Mouse (Mus musculus) bone marrow macrophage, adult 2 months (primary cell): ENCODE measurements around the gene Knl1. TPM values are rescaled to one million over a fixed set of nuclear protein-coding genes. Genes with fewer than 3 reads are reported as not detected.
"Not testable (repeated sequence)": the region's sequence is repeated elsewhere in the genome, so short reads cannot be mapped to it uniquely, and the experiment has no call there.

Experiments
- H3K27ac ChIP-seq: 2 replicates; pipeline ENCODE4 v1.5.1; 2012; ENCODE audit warnings: low read depth, low read length; ENCODE audit not compliant: insufficient read depth
- H3K4me1 ChIP-seq: 2 replicates; pipeline ENCODE4 v1.6.1; 2012; ENCODE audit warnings: low read length; ENCODE audit not compliant: control insufficient read depth, insufficient read depth
- H3K4me3 ChIP-seq: 2 replicates; pipeline ENCODE4 v1.5.1; 2012; ENCODE audit warnings: mild to moderate bottlenecking, low read length, moderate library complexity; ENCODE audit not compliant: insufficient read depth
- CTCF ChIP-seq: IDR thresholded peaks from 2 replicates; pipeline ENCODE4 v1.5.1; 2012; ENCODE audit warnings: low read depth, mild to moderate bottlenecking, low read length, moderate library complexity
- POLR2A ChIP-seq: IDR thresholded peaks from 2 replicates; pipeline ENCODE4 v1.6.1; 2012; ENCODE audit warnings: mild to moderate bottlenecking, low read depth, low read length, borderline replicate concordance
- polyA plus RNA-seq: library from polyadenylated mRNA; stranded (reverse); fragments of >200 nt; gene quantifications from 2 replicates; pipeline ENCODE4 v1.2.4, GENCODE M21; 2012; ENCODE audit not compliant: missing spikeins, insufficient read depth, insufficient read length

The Knl1 gene
- 11.8 and 17.6 TPM in 2 replicates for polyA plus RNA-seq

DNA sequence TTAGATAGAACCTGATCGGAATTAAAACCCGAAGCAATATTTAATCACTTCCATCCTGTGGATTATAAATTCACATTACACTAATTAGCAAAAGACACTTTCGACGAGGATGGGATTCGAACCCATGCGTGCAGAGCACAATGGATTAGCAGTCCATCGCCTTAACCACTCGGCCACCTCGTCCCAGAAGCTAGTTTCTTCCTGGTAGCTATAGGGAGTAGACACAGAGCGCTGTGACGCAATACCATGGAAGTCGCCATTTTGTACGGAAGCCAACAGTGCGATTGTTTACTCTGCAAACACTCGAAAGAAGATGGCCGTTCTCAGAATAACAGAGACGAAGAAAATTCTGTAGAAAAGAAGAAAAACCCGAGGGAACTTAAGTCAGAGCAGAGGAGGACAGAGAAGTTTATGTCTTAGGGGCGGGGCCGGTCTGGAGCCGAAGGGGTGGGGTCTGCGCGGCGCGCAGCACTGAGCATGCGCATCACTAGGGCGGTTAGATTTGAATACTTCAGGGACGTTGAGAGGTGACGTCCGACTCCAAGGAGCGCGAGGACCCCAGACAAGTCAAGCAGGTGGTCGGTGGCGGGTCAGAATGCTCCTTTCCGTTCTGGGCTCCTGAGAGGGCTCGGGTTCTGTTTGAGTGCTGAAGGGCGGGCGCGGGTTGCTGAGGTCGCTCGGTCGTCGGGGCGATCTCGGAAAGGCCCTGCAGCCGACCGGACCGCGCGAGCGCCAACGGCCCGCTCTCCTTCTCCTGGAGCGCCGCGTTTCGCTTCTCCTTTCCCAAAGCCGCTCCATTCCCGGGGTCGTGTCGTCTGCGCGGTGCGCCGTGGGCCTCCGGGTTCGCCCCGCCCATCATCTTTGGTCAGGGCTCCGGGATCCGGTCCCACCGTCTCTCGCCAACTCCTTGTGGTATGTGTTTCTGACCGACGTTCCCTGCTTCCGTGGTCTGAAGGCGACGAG is at the start of gene Knl1:
Gene Knl1, plus strand, starts transcription at position 471 of the 963 bp plus-strand sequence.
- peak within 1 kb of the TSS; percentile 77 for H3K27ac ChIP-seq

DNA sequence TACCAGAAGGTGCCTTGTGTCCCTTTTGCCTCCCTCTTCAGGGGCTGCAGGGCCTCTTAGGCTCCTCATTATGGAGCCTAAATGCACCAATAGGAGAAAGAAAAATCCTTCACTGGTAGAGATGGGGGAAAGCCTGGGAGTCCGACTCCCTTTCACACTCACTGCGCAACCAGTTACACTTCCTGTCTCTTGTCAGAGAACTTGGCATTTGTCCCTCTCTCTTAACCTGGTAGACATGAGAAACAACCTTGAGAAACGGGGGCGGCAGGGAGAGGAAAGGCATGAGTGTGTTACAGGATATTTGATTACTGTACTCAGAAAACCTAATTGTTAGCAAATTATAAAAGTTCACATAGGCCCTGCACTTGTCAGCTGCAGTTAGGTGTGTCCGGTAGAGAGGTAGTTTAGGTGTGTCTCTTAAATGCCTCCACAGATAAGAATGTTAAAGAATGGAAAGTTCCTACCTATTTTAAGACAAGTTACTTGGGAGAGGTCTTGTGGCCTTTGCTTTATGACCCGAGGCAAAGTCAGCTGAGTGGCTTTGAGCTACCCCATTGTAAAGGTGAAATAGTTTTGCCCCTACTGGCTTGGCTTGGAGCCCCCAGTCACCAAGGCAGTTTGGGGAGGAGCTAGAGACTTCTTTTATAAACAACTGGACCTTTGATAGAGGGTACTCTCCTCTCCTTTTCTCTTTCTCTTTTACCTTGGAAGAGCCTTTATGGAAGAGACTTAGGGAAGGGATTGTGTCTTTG is 48.6 kb upstream of the Knl1 start:
- TF ChIP-seq CTCF (no peak), POLR2A (no peak)
- H3K27ac ChIP-seq, result no peak overlapping the region
- no peaks in the 10 kb centered on the region for H3K4me1 ChIP-seq
- no peak overlapping the region for H3K4me3 ChIP-seq

More for the DNA sequence above, at the start of gene Knl1:
- peaks cover 9% of the 10 kb centered on the region for H3K4me1 ChIP-seq
- H3K4me3 ChIP-seq, result peak within 1 kb of the TSS; percentile 79
- TF ChIP-seq POLR2A (no peak), CTCF (no peak)

DNA sequence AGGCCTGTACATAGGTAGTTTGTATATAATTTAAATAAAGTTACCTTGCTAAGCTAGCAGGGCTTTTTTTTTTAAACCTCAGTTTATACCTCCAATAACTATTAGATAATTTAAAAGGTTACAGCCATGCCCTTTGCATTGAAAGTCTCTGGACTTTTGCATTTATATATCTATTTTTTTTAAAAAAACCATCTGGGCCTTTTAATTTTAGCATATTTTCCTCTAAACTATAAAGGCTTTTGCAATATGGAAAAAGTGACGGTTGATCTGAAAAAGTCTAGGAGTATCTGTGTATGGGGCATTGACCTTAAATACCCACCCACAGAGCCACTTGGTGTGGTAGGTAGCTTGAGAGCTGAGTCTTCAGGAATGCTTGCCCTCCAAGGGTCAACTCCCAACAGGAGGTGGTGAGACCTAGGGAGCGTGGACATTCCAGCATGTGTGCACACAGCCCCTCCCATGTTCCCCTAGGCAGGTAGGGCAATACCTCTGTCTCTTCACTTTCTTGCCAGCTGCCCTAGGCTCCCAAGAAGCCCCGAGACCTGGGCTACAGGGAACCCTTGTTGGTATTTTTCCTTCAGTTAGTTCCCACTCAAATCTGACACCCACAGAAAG is 47.8 kb upstream of the Knl1 start:
- Histone ChIP-seq H3K27ac (no peak overlapping the region), H3K4me3 (no peak overlapping the region), H3K4me1 (no peaks in the 10 kb centered on the region)
- TF ChIP-seq CTCF (no peak), POLR2A (no peak)

DNA sequence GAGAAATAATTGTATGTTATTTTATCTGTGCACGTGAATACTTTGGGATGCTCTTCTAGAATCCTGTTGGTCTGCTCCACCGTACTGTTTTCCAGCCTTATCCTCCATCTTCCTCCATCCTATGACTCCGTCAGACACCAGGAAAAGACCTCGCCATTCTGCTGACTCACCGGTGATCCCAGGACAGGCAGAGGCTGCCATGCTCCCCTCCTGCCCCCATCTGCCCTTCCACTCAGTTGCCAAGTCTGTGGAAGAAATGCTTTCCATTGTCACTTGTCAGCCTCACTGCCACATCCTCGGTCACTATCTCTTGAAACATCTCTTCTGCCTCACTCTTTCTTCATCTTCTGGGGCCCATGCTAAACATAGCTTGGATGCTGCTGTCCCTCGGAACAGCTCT is 40.0 kb upstream of the Knl1 start:
- TF ChIP-seq POLR2A, result no peak
- TF ChIP-seq CTCF, result no peak
- Histone ChIP-seq H3K27ac (no peak overlapping the region), H3K4me1 (peaks cover 2% of the 10 kb centered on the region; the same call in 1 of the 2 replicates), H3K4me3 (no peak overlapping the region)

DNA sequence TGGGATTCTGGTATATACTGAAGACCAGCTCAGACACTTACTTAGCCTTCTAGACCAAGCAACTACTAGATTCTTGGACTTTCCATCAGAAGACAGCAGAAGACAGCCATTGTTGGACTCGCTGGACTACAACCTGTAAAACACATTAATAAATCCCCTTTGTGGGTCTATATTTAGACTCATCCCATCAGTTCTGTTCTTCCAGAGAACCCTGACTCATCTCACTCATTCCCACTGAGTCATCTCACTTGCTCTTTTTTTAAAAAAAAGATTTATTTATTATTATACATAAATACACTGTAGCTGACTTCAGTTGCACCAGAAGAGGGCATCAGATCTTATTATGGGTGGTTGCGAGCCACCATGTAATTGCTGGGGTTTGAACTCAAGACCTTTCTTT is 37.5 kb upstream of the Knl1 start:
- H3K27ac ChIP-seq, result no peak overlapping the region
- TF ChIP-seq CTCF, result no peak
- TF ChIP-seq POLR2A, result no peak
- peaks cover 2% of the 10 kb centered on the region; the same call in 1 of the 2 replicates for H3K4me1 ChIP-seq
- H3K4me3 ChIP-seq, result no peak overlapping the region

DNA sequence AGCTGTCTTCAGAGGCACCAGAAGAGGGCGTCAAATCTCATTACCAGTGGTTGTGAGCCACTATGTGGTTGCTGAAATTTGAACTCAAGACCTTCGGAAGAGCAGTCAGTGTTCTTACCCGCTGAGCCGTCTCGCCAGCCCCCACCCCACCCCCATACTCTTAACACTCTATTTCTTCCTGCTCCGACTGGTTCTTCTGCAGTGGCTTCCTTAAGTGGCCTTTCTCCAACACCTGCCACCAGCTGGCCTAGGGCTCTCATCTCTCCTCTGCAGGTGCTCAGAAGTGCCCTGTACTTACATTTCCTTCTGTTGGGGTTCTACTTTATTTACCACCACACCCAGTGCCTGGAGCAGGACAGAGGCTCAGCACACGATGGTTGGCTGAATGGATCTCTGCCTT is 31.9 kb upstream of the Knl1 start:
- Histone ChIP-seq H3K27ac (0 out of 2 replicates have a peak overlapping the region, but pooled peaks have one; percentile 35), H3K4me3 (no peak overlapping the region), H3K4me1 (peaks cover 14% of the 10 kb centered on the region)
- TF ChIP-seq CTCF (no peak), POLR2A (no peak)

DNA sequence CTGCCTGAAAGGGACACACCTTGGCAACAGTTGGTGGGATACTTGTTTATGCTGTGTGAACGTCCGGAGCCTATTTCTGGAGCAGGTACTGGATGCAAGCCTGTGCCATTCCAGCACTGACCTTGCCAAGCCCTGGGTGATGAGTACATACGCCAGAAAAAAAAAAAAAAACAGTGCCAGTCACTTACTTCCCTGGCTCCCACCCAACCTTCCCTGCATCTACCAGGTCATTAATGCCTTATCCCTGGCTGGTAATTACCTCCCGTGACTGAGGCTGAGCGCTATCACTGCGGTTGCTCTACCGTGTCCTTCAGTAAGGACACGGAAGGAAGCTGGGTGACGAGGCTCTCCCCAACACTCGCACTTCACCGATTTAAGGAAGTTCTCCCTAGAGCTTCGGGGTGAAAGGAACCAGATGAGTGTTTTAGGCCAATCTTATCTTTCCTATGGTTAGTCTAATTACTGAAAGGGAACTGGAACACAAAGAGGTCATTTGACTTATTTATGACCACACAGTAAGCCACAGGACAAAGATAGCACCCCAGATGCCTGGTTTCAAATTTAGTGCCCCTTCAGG is 31.2 kb upstream of the Knl1 start:
- Histone ChIP-seq H3K4me3 (0 out of 2 replicates have a peak overlapping the region, but pooled peaks have one; percentile 5), H3K4me1 (peaks cover 14% of the 10 kb centered on the region), H3K27ac (peak overlapping the region; percentile 35)
- TF ChIP-seq POLR2A (no peak), CTCF (no peak)

DNA sequence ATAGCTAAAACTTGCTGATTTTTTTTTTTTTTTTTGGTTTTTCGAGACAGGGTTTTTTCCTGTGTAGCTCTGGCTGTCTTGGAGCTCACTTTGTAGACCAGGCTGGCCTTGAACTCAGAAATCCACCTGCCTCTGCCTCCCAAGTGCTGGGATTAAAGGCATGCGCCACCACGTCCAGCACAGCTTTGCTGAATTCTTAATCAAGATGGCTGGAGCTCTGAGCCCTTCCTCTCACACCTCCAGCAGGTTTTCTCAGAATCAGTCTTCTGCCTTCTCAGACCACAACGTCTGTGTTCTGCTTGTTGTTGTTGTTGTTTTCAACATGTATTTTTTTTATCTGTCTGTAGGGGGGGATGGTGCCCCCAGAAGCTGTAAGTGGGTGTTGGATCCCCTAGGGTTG is 30.6 kb upstream of the Knl1 start:
- H3K27ac ChIP-seq, result peak overlapping the region; percentile 73
- not testable (repeated sequence) for H3K4me3 ChIP-seq
- peaks cover 14% of the 10 kb centered on the region for H3K4me1 ChIP-seq

DNA sequence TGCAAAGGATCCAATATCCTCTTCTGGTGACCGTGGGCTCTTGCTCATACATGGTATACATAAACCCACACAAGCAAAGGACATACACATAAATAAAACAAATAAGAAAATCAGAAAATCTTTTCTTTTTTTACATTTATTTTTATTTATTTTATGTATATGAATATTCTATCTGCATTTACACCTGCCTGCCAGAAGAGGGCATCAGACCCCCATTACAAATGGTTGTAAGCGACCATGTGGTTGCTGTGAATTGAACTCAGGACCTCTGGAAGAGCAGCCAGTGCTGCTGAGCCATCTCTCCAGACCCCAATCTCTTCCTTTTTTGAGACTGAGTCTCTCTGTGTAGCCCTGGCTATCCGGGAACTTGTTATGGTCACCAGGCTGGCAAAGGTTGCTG is 29.3 kb upstream of the Knl1 start:
- TF ChIP-seq CTCF, result 0 out of 2 replicates have a peak, but pooled peaks have one; percentile 11
- TF ChIP-seq POLR2A, result no peak
- H3K4me1 ChIP-seq, result peaks cover 14% of the 10 kb centered on the region
- no peak overlapping the region for H3K27ac ChIP-seq
- H3K4me3 ChIP-seq, result no peak overlapping the region
